Mouse (Mus musculus) macrophage (primary cell): Measurements from ENCODE around the gene Sptlc2. TPM values are rescaled to one million over a fixed set of nuclear protein-coding genes. Genes with fewer than 3 reads are reported as not detected.
A peak's percentile ranks its signal among the peaks of the same experiment; 100 is the strongest.

Experiments used
- H3K27ac ChIP-seq: fragments of 350-480 bp; formaldehyde crosslinking; 2 replicates; pipeline ENCODE4 v1.9.0; 2021
- H3K36me3 ChIP-seq: fragments of 350-480 bp; formaldehyde crosslinking; 2 replicates; pipeline ENCODE4 v1.9.0; 2021; ENCODE audit errors: inconsistent target
- H3K4me3 ChIP-seq: fragments of 350-480 bp; formaldehyde crosslinking; 2 replicates; pipeline ENCODE4 v1.9.0; 2021; ENCODE audit errors: inconsistent target
- H3K79me2 ChIP-seq: fragments of 350-480 bp; formaldehyde crosslinking; 2 replicates; pipeline ENCODE4 v1.9.0; 2021; ENCODE audit errors: inconsistent target
- WGBS: methylation state at CpG from one replicate; pipeline ENCODE4 v1.1.7; 2026; ENCODE audit warnings: inconsistent platforms; ENCODE audit not compliant: missing documents; 5-methylcytosine and 5-hydroxymethylcytosine counted together
- polyA plus RNA-seq: library from polyadenylated mRNA; stranded (reverse); fragments of 250-400 nt; gene quantifications from 3 replicates; pipeline ENCODE4 v1.2.4, GENCODE M21; 2018; ENCODE audit warnings: inconsistent platforms

The Sptlc2 gene
- polyA plus RNA-seq, 1 experiment from 2014 or later: 96.5 TPM

- WGBS: 13% methylated on average over 21 of the region's 21 CpGs
- no peaks in the 10 kb centered on the region for H3K79me2 ChIP-seq
- H3K4me3 ChIP-seq: peak overlapping the region; percentile 20
- H3K27ac ChIP-seq: peak overlapping the region; percentile 87
- H3K36me3 ChIP-seq: no peaks in the 10 kb centered on the region
These were observed 19.9 kb upstream of the Sptlc2 start for GRCm38 (mm10) chr12:87407869-87408605.

- Histone ChIP-seq H3K36me3 (no peaks in the 10 kb centered on the region), H3K27ac (no peak overlapping the region), H3K4me3 (no peak overlapping the region), H3K79me2 (no peaks in the 10 kb centered on the region)
- WGBS: 79% methylated on average over 3 of the region's 3 CpGs
These were observed 17.6 kb upstream of the Sptlc2 start for GRCm38 (mm10) chr12:87405721-87406120.

DNA sequence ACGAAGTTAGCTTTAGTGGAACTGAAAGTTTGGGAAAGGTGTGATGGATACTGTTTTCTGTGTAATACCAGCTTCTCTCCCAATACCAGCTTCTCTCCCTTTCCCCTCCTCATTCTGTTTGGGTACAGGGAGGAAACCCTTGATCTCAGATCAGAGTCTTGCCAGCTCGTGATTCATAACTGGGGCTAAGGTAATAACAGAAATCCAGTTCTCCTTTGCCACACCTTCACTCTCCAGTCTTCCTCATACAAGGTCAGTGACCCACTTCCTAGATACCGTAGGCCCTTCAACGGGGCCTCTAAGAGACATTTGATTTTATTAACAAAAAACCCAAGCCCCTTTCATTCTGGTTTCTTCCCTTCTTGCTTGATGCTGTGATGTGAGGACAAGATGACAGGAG, 17.0 kb upstream of the Sptlc2 start:
- H3K36me3 ChIP-seq: no peaks in the 10 kb centered on the region
- no peak overlapping the region for H3K4me3 ChIP-seq
- no peaks in the 10 kb centered on the region for H3K79me2 ChIP-seq
- 82% methylated on average over 4 of the region's 4 CpGs for WGBS
- no peak overlapping the region for H3K27ac ChIP-seq

DNA sequence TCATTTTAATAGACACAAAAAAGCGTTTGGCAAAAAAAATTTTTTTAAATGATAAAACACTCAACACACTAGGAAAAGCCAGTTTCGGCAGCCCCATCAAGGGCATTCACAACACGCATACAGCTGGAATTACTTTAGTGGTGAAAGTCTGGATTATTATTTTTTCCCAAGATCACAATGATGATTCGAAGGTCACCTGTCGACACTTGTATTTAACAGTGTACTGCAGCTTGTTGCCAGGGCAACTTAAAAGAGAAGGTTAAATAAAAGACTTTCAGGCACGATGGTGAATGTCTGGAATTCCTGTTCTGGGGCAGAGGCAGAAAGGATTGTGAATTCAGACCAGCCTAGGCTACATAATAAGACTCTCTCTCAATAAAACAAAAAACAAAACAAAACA, 13.7 kb upstream of the Sptlc2 start:
- Histone ChIP-seq H3K27ac (no peak overlapping the region), H3K4me3 (no peak overlapping the region), H3K36me3 (no peaks in the 10 kb centered on the region), H3K79me2 (no peaks in the 10 kb centered on the region)
- 96% methylated on average over 6 of the region's 6 CpGs for WGBS

GRCm38 (mm10) chr12:87399119-87399819, 11.1 kb upstream of the Sptlc2 start:
- Histone ChIP-seq H3K79me2 (no peaks in the 10 kb centered on the region), H3K4me3 (no peak overlapping the region), H3K36me3 (no peaks in the 10 kb centered on the region), H3K27ac (no peak overlapping the region)
- WGBS: 78% methylated on average over 10 of the region's 10 CpGs

- H3K27ac ChIP-seq: no peak overlapping the region
- 96% methylated on average over 4 of the region's 4 CpGs for WGBS
- H3K4me3 ChIP-seq: no peak overlapping the region
- no peaks in the 10 kb centered on the region for H3K79me2 ChIP-seq
- no peaks in the 10 kb centered on the region for H3K36me3 ChIP-seq
These were observed 9.8 kb upstream of the Sptlc2 start for GRCm38 (mm10) chr12:87397811-87398417.

GRCm38 (mm10) chr12:87397126-87397525, 9.0 kb upstream of the Sptlc2 start:
- Histone ChIP-seq H3K27ac (no peak overlapping the region), H3K79me2 (no peaks in the 10 kb centered on the region), H3K36me3 (no peaks in the 10 kb centered on the region), H3K4me3 (no peak overlapping the region)
- WGBS: 93% methylated on average over 3 of the region's 4 CpGs

DNA sequence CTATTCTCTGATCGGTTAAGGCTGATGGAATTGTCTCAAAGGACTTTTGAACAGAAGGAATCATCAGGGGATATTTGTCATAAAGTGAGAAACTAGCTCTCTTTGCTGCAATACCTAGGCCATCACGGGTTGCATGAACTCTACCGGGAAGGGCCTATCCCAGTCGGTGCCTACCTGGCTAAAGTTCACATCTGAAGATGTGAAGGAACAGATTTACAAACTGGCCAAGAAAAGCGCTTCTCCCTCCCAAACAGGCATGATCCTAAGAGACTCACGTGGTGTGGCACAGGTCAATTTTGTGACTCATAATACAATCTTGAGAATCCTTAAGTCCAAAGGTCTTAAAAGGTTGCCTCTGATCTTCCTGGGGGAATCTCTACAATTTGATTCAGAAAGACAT, 6.2 kb upstream of the Sptlc2 start:
- WGBS: 94% methylated on average over 6 of the region's 6 CpGs
- Histone ChIP-seq H3K36me3 (no peaks in the 10 kb centered on the region), H3K27ac (no peak overlapping the region), H3K79me2 (peaks cover 5% of the 10 kb centered on the region; the same call in 1 of the 2 replicates), H3K4me3 (no peak overlapping the region)

GRCm38 (mm10) chr12:87393447-87394145, 5.4 kb upstream of the Sptlc2 start:
- WGBS: 25% methylated on average over 4 of the region's 4 CpGs
- Histone ChIP-seq H3K27ac (peak overlapping the region; percentile 55), H3K4me3 (no peak overlapping the region)

GRCm38 (mm10) chr12:87391355-87391754, 3.2 kb upstream of the Sptlc2 start:
- no peaks in the 10 kb centered on the region for H3K36me3 ChIP-seq
- peak overlapping the region; percentile 29; the same call in 1 of the 2 replicates for H3K27ac ChIP-seq
- H3K4me3 ChIP-seq: no peak overlapping the region
- peaks cover 20% of the 10 kb centered on the region for H3K79me2 ChIP-seq

More at GRCm38 (mm10) chr12:87393447-87394145, 5.4 kb upstream of the Sptlc2 start:
- no peaks in the 10 kb centered on the region for H3K36me3 ChIP-seq
- H3K79me2 ChIP-seq: peaks cover 6% of the 10 kb centered on the region; the same call in 1 of the 2 replicates

- Histone ChIP-seq H3K79me2 (peaks cover 41% of the 10 kb centered on the region), H3K27ac (no peak overlapping the region), H3K4me3 (no peak overlapping the region), H3K36me3 (no peaks in the 10 kb centered on the region)
- WGBS: 98% methylated on average over 3 of the region's 3 CpGs
These were observed 1.1 kb upstream of the Sptlc2 start for GRCm38 (mm10) chr12:87389231-87389630.

DNA sequence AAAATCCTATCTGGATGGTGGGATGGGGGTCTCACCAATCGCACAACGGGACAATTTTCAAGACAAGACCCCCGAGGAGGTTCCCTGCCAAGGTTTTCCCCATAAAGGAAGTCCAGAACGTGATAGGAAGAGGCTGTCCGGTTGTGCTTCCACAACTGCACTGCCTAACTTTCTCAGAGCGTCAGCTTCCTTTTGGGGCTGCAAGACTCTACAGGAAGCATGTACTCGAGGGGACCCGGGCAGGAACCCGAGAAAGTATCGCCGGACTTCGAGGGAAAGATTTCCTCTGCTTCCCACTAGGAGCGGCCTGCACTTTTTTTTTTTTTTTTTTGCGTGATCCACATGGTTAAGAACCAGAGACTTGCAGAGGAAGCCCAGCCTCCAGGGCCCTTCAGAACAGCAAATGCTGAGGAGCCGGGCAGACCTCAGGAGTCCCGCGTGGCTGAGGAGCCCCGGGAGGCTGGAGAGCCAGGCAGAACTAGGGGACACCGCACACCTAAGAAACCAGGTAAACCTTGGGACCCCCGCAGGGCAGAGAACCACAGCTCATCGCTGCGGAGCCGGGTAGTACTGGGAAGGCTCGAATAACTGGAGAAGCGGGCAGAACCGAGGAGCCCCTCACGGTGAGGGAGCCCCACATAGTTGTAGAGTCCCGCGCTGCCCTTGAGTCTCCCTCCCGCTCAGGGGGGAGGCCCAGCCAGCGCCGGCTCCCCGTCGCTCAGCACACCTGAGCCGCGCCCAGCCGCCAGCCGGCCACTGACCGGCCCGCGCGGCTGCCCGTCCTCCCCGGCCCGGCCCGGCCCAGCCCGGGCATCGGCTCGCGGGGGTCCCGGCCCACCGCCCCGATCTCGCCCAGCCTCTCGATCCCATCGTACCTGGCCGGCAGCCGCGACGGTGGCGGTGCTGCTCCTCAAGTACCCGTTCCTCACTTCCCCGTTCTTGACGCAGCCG, 709 bp downstream of the Sptlc2 start:
- no peaks in the 10 kb centered on the region for H3K36me3 ChIP-seq
- WGBS: under 1% methylated on average over 51 of the region's 65 CpGs
- peaks cover 59% of the 10 kb centered on the region for H3K79me2 ChIP-seq
- peak overlapping the region; percentile 80 for H3K27ac ChIP-seq
- peak overlapping the region; percentile 81 for H3K4me3 ChIP-seq

GRCm38 (mm10) chr12:87385051-87385450, 3.1 kb downstream of the Sptlc2 start:
- Histone ChIP-seq H3K27ac (no peak overlapping the region), H3K4me3 (no peak overlapping the region), H3K79me2 (peaks cover 83% of the 10 kb centered on the region), H3K36me3 (no peaks in the 10 kb centered on the region)
- 74% methylated on average over 3 of the region's 3 CpGs for WGBS

- H3K27ac ChIP-seq: no peak overlapping the region
- peaks cover 100% of the 10 kb centered on the region for H3K79me2 ChIP-seq
These were observed 6.8 kb downstream of the Sptlc2 start for GRCm38 (mm10) chr12:87381380-87381682.

More at GRCm38 (mm10) chr12:87381380-87381682, 6.8 kb downstream of the Sptlc2 start:
- 63% methylated on average over 2 of the region's 2 CpGs for WGBS
- Histone ChIP-seq H3K36me3 (no peaks in the 10 kb centered on the region), H3K4me3 (no peak overlapping the region)
